In the genomic region with DNA sequence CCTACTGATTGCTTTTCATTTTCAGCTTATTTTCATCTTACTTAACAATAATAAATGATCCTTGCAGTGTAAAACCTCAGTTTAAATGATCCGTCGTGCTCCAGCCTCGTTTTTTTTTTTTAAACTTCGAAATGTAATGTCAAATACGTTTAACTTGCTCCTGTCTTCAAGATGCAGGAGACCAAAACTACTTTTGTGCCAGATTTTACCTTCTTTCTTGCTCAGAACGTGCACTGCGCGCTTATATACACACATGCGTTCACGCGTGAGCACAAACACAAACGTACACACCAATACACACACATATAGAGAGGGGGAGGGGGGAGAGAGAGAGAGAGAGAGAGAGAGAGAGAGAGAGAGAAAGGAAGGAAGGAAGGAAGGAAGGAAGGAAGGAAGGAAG, we compare ENCODE assay signal across 13 mouse cellular contexts.
DNase-seq lines count a peak whose midpoint lies in the region; ATAC-seq lines count a peak whose summit lies in the region.
"Had no signal": no experiment of that assay in that cellular context is flagged by ENCODE, and none has a peak within 500 bp of the region (broad histone marks: within the 10 kb centered on the region; RNA-seq: fewer than 3 reads in every experiment).

No protein-coding gene starts in this region.

- H3K36me3 ChIP-seq in embryonic facial prominence, embryonic 11.5 days (replicated peaks; ENCODE audit: control insufficient read depth, insufficient read depth, low read depth, low read length): no peaks in the 10 kb centered on the region
- no peaks in the 10 kb centered on the region for H3K36me3 ChIP-seq in hindbrain, embryonic 12.5 days
- no peaks in the 10 kb centered on the region for H3K36me3 ChIP-seq in midbrain, embryonic 16.5 days (ENCODE audit: control insufficient read depth, insufficient read depth, low read length)
- H3K36me3 ChIP-seq: lung, embryonic 15.5 days had no signal

- ATAC-seq in embryonic facial prominence, embryonic 11.5 days (replicated peaks; ENCODE audit: insufficient number of reproducible peaks, low FRiP score, low TSS enrichment, low read depth): no peak
- no peak for ATAC-seq in hindbrain, embryonic 12.5 days (ENCODE audit: low FRiP score)
- ATAC-seq in midbrain, embryonic 16.5 days: no peak
- ATAC-seq: activated CD4-positive, CD25-positive, alpha-beta regulatory T cell, adult 4 months had no signal

- no peak overlapping the region for H3K4me3 ChIP-seq in embryonic facial prominence, embryonic 11.5 days (ENCODE audit: low read depth, low read length)
- peak overlapping the region; percentile 84 for H3K4me3 ChIP-seq in hindbrain, embryonic 12.5 days
- H3K4me3 ChIP-seq in midbrain, embryonic 16.5 days (ENCODE audit: low read depth, low read length): peak overlapping the region; percentile 52
- H3K4me3 ChIP-seq: erythroblast, embryonic 14.5 days had no signal

- no peak overlapping the region for H3K27ac ChIP-seq in embryonic facial prominence, embryonic 11.5 days (replicated peaks; ENCODE audit: low read depth, low read length)
- H3K27ac ChIP-seq in hindbrain, embryonic 12.5 days: peak overlapping the region; percentile 98
- H3K27ac ChIP-seq in midbrain, embryonic 16.5 days (ENCODE audit: low read length): peak overlapping the region; percentile 97
- H3K27ac ChIP-seq: lung, embryonic 15.5 days had no signal

- H3K9ac ChIP-seq in embryonic facial prominence, embryonic 11.5 days (replicated peaks; ENCODE audit: low read length): no peak overlapping the region
- H3K9ac ChIP-seq in hindbrain, embryonic 12.5 days: peak overlapping the region; percentile 100
- H3K9ac ChIP-seq in midbrain, embryonic 16.5 days (ENCODE audit: low read depth, low read length): peak overlapping the region; percentile 70
- H3K9ac ChIP-seq: lung, embryonic 15.5 days had no signal

- no peak overlapping the region for H3K4me2 ChIP-seq in embryonic facial prominence, embryonic 11.5 days (ENCODE audit: low read depth, low read length)
- peak overlapping the region; percentile 69 for H3K4me2 ChIP-seq in hindbrain, embryonic 12.5 days (replicated peaks)
- H3K4me2 ChIP-seq in midbrain, embryonic 16.5 days (ENCODE audit: low read length): peak overlapping the region; percentile 63

- peak; percentile 25 for DNase-seq in cerebellum, adult 8-10 months
- DNase-seq in cerebellum, adult 11 months: no peak
- peak; percentile 6 for DNase-seq in embryonic facial prominence, embryonic 11.5 days (ENCODE audit: low spot score)
- no peak for DNase-seq in layer of hippocampus, adult 9-11 months
- no peak for DNase-seq in spleen, postnatal 36 days (ENCODE audit: low spot score in 2 of 2)
- no peak for DNase-seq in thymus, postnatal 36 days
- DNase-seq: gastrocnemius, postnatal 25 days; kidney, adult 11 months had no signal

- H3K4me1 ChIP-seq in embryonic facial prominence, embryonic 11.5 days (ENCODE audit: control insufficient read depth, insufficient read depth, low read length): no peaks in the 10 kb centered on the region
- peaks cover 1% of the 10 kb centered on the region; the same call in 1 of the 2 replicates for H3K4me1 ChIP-seq in hindbrain, embryonic 12.5 days
- 0 out of 2 replicates have a peak, but pooled peaks cover under 1% of the 10 kb centered on the region for H3K4me1 ChIP-seq in midbrain, embryonic 16.5 days (ENCODE audit: control insufficient read depth, insufficient read depth, low read length)

- WGBS in embryonic facial prominence, embryonic 11.5 days: under 1% methylated on average over 12 of the region's 12 CpGs
- WGBS in hindbrain, embryonic 12.5 days: under 1% methylated on average over 12 of the region's 12 CpGs
- 2% methylated on average over 12 of the region's 12 CpGs for WGBS in midbrain, embryonic 16.5 days

- peaks cover 75% of the 10 kb centered on the region for H3K27me3 ChIP-seq in embryonic facial prominence, embryonic 11.5 days (ENCODE audit: control insufficient read depth, insufficient read depth, low read length)
- H3K27me3 ChIP-seq in hindbrain, embryonic 12.5 days: peaks cover 47% of the 10 kb centered on the region
- H3K27me3 ChIP-seq in midbrain, embryonic 16.5 days (ENCODE audit: control insufficient read depth, insufficient read depth, low read depth, low read length): no peaks in the 10 kb centered on the region

- H3K9me3 ChIP-seq in embryonic facial prominence, embryonic 11.5 days (replicated peaks; ENCODE audit: control insufficient read depth, low read length): no peaks in the 10 kb centered on the region
- no peaks in the 10 kb centered on the region for H3K9me3 ChIP-seq in hindbrain, embryonic 12.5 days (replicated peaks)
- H3K9me3 ChIP-seq in midbrain, embryonic 16.5 days (replicated peaks; ENCODE audit: control insufficient read depth, low read length, poor library complexity, severe bottlenecking): no peaks in the 10 kb centered on the region
- H3K9me3 ChIP-seq: lung, embryonic 15.5 days had no signal

Comparison
In these comparisons a context has a peak if more than half of its experiments do, and no peak if none do; other contexts are left out.
1. DNase-seq: peak in cerebellum, adult 8-10 months (single experiment) and embryonic facial prominence, embryonic 11.5 days (single experiment); none in cerebellum, adult 11 months (single experiment), layer of hippocampus, adult 9-11 months (single experiment), spleen, postnatal 36 days (0 of 2) and thymus, postnatal 36 days (0 of 2).